Mouse (Mus musculus): ENCODE measurements around the gene Nfix. TPM values are rescaled to one million over a fixed set of nuclear protein-coding genes. Genes with fewer than 3 reads are reported as not detected.
A peak's percentile ranks its signal among the peaks of the same experiment; 100 is the strongest.
"Not testable (repeated sequence)": the region's sequence is repeated elsewhere in the genome, so short reads cannot be mapped to it uniquely, and the experiment has no call there.

The Nfix gene
- polyA plus RNA-seq, 1 experiment from 2014 or later = 61.4 TPM

DNA sequence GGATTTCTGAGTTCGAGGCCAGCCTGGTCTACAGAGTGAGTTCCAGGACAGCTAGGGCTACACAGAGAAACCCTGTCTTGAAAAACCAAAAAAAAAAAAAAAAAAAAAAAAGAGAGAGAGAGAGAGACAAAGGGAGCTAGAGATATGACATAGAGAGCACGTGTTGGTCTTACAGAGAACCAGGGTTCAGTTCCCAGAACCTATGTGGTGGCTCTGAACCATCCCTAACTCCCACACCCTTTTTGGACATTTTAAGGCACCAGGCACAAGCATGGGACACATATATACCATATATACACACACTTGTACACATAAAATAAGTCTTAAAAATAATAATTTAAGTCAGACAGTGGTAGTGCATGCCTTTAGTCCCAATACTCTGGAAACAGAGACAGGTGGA lies 26.4 kb upstream of the Nfix start:
- not testable (repeated sequence) for H3K36me3 ChIP-seq; H3K4me1 ChIP-seq; H3K27ac ChIP-seq (replicated peaks); ATAC-seq (ENCODE audit: insufficient number of reproducible peaks, low FRiP score, low TSS enrichment, low read depth); H3K9me3 ChIP-seq (replicated peaks); H3K4me3 ChIP-seq (replicated peaks); H3K4me2 ChIP-seq (replicated peaks); H3K9ac ChIP-seq; H3K27me3 ChIP-seq
- WGBS = 74% methylated on average over 2 of the region's 2 CpGs

DNA sequence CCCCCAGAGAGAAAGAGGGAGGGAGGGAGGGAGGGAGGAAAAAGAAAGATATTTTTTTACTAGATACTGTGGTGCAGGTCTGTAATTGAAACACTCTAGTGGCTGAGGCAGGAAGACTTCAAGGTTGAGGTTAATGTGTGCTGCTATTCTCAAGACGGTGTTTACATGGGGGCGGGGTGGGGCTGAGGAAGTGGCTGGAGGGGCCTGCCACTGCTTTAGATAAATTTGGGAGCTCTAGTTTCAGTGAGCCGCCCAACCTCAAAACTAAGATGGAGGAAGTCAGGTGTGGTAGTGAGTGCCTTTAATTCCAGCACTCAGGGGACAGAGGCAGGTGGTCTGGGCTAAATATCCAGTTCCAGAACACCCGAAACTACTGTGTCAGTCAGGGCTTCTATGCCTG lies 25.5 kb upstream of the Nfix start:
- no peak overlapping the region for H3K27ac ChIP-seq (replicated peaks)
- H3K36me3 ChIP-seq = no peaks in the 10 kb centered on the region
- H3K4me3 ChIP-seq (replicated peaks) = no peak overlapping the region
- H3K9ac ChIP-seq = no peak overlapping the region
- H3K27me3 ChIP-seq = no peaks in the 10 kb centered on the region
- ATAC-seq (ENCODE audit: insufficient number of reproducible peaks, low FRiP score, low TSS enrichment, low read depth) = no peak
- H3K9me3 ChIP-seq (replicated peaks) = no peaks in the 10 kb centered on the region
- WGBS = 55% methylated on average over 4 of the region's 4 CpGs
- H3K4me2 ChIP-seq (replicated peaks) = no peak overlapping the region
- peaks cover 7% of the 10 kb centered on the region; the same call in 1 of the 2 replicates for H3K4me1 ChIP-seq

DNA sequence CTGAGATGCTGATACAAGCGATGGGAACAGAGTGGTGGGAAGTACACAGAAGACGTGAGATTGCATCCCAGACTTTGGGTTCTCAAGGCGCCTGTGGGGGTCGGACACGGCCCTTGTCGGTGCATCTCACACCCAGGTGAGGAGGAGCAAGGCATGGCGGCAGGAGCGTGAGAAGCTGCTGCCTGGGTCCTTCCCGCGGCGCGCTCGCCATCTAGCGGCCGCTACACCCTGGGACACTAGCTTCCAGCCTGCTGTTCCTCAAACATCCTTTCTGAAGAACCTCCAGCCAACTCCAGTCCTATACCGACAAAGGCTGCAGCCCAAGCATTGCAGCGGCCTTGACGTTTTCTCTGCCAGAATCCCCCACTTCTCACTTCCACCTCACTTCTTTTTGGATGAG lies 23.5 kb upstream of the Nfix start:
- Histone ChIP-seq H3K9me3 (replicated peaks) (no peaks in the 10 kb centered on the region), H3K4me1 (peaks cover 7% of the 10 kb centered on the region; the same call in 1 of the 2 replicates), H3K4me3 (replicated peaks) (peak overlapping the region; percentile 21), H3K27ac (replicated peaks) (no peak overlapping the region), H3K4me2 (replicated peaks) (peak overlapping the region; percentile 45), H3K27me3 (no peaks in the 10 kb centered on the region), H3K36me3 (no peaks in the 10 kb centered on the region), H3K9ac (no peak overlapping the region)
- WGBS = 2% methylated on average over 18 of the region's 18 CpGs
- ATAC-seq (ENCODE audit: insufficient number of reproducible peaks, low FRiP score, low TSS enrichment, low read depth) = peak; percentile 80

DNA sequence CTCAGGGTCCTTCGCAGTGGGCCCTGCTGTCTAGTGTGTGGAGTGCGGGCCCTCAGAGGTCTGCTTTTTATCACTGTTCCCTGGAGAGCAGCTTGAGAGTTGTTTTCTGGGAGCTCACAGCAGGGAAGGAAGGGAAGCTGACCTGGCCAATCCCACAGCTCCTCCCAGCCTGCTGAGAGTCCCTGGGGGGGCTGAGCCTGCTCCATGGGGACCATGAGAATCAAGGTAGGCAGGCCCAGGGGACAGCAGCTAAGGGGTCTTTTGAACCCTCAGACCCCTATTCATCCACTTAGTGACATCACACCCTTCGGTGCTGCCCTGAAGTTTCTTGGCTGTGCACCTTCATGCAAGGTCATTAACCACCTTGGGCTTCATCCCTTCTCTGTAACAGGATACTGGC lies 22.6 kb upstream of the Nfix start, which contains the start of gene Dand5:
TSS of gene Dand5 (minus strand) at position 101 of the 400 bp plus-strand sequence.
- no peak for ATAC-seq (ENCODE audit: insufficient number of reproducible peaks, low FRiP score, low TSS enrichment, low read depth)
- Histone ChIP-seq H3K4me3 (replicated peaks) (peak within 1 kb of the TSS; percentile 21), H3K36me3 (no peaks in the 10 kb centered on the region), H3K27me3 (no peaks in the 10 kb centered on the region), H3K9me3 (replicated peaks) (no peaks in the 10 kb centered on the region), H3K4me1 (peaks cover 7% of the 10 kb centered on the region; the same call in 1 of the 2 replicates), H3K4me2 (replicated peaks) (peak within 1 kb of the TSS; percentile 45), H3K9ac (no peak within 1 kb of the TSS), H3K27ac (replicated peaks) (no peak within 1 kb of the TSS)
- WGBS = 35% methylated on average over 3 of the region's 3 CpGs

DNA sequence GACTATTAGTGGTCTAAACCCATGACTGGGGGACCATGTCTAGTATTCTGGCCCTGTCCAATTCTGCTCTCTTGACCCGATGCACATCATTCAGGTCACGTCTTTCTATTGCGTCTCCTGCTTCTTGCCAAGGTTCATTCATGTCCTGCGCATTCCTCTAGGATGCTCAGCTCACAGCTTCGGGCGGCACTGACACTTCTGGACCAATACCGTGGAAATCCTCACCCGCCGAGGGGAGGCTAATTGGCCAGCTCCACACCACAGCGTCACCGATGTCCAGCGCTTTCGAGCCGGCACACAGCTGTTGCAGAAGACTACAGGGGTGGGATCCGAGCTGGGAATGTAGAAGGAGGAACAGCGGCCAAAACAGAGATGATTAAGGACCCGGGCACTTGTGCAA lies 16.0 kb upstream of the Nfix start:
- H3K9me3 ChIP-seq (replicated peaks) = no peaks in the 10 kb centered on the region
- ATAC-seq (ENCODE audit: insufficient number of reproducible peaks, low FRiP score, low TSS enrichment, low read depth) = no peak
- H3K36me3 ChIP-seq = no peaks in the 10 kb centered on the region
- WGBS = 75% methylated on average over 17 of the region's 17 CpGs
- H3K4me1 ChIP-seq = peaks cover 22% of the 10 kb centered on the region
- H3K4me3 ChIP-seq (replicated peaks) = no peak overlapping the region
- H3K9ac ChIP-seq = no peak overlapping the region
- H3K27me3 ChIP-seq = peaks cover 17% of the 10 kb centered on the region
- H3K27ac ChIP-seq (replicated peaks) = no peak overlapping the region
- H3K4me2 ChIP-seq (replicated peaks) = no peak overlapping the region

DNA sequence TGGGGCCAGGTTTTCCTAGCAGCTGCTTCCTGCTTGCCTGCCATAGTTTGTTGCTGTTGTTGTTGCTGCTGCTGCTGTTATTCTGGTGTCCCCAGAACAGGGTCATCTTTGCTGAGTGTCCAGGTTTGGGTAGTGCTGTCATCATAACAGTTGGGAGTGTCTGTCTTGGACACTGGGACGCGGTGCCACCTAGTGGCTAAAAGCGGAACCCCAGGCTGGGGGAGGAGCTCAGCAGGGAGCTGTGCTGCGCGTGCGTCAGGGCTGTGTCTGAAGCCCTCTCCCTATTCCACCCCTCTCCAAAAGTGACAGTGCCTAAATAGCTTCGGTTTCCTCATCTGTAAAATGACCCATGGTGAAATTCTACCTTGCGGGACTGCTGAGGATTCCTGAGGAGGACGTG lies 15.4 kb upstream of the Nfix start:
- Histone ChIP-seq H3K4me3 (replicated peaks) (no peak overlapping the region), H3K36me3 (no peaks in the 10 kb centered on the region), H3K27ac (replicated peaks) (no peak overlapping the region), H3K9ac (no peak overlapping the region), H3K4me1 (peaks cover 27% of the 10 kb centered on the region), H3K4me2 (replicated peaks) (peak overlapping the region; percentile 1; the same call in 1 of the 2 replicates), H3K9me3 (replicated peaks) (no peaks in the 10 kb centered on the region), H3K27me3 (peaks cover 17% of the 10 kb centered on the region)
- 11% methylated on average over 9 of the region's 9 CpGs for WGBS
- ATAC-seq (ENCODE audit: insufficient number of reproducible peaks, low FRiP score, low TSS enrichment, low read depth) = peak; percentile 69

DNA sequence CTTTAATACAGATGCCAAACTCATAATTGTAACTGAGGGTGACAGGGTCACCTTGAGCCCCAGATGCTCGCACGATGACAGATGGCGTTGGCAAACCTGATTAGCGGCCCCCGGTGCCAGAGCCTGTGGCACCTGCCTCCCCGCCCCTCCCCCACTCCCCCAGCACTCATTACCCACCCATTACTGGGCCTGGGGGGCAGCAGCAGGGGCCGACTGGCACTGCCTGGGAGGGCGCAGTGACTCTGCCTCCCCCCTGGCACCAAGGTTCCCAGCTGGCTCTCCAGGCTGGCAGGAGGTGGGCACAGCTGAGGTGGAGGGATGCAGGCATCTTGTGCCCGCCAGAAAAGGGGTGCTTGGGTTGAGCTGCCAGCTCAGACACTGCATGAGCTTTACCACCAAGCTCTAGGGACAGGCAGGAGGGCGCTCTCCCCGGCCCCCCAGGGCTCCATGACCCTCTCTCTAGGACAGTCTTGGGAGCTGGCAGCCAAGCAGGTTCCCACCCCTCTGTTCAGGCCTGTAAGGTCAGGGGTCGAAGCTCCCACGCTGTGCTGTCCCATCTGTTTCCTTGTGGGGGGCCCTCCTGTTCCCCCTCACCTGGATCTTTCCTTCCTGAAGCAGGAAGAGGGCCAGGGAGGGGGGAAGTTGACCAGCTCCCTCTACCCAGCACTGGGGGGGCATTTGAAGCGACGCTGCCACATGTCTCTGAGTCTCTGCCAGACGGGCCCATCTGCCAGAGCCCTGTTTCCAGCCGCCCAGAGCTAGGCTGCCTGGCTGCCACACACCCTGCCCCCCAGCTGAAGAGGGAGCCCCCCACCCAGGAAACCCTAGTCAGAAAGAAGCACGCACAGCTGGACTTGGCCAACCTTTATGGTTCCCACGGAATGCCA lies 14.7 kb upstream of the Nfix start:
- Histone ChIP-seq H3K9ac (no peak overlapping the region), H3K27ac (replicated peaks) (no peak overlapping the region)

DNA sequence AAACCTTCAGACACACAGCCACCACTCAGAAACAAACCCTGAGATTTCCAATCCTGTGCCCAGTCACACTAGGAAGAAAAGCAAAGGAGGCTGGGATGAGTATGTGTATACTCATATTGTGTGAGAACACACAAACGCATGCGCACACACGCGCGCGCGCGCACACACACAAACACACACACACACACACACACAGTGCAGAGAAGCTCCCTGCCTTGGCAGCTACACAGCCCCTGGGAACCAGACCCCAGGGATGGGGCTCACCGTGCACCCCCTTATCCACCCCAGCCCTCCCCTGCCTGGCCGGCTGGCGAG lies 14.1 kb upstream of the Nfix start:
- Histone ChIP-seq H3K4me1 (peaks cover 29% of the 10 kb centered on the region), H3K4me2 (replicated peaks) (no peak overlapping the region), H3K36me3 (no peaks in the 10 kb centered on the region), H3K4me3 (replicated peaks) (no peak overlapping the region), H3K27ac (replicated peaks) (no peak overlapping the region), H3K9ac (no peak overlapping the region), H3K27me3 (peaks cover 17% of the 10 kb centered on the region), H3K9me3 (replicated peaks) (no peaks in the 10 kb centered on the region)
- ATAC-seq (ENCODE audit: insufficient number of reproducible peaks, low FRiP score, low TSS enrichment, low read depth) = no peak
- WGBS = 82% methylated on average over 11 of the region's 11 CpGs

More for the DNA sequence above, 14.7 kb upstream of the Nfix start:
- 43% methylated on average over 19 of the region's 19 CpGs for WGBS
- peak overlapping the region; percentile 1; the same call in 1 of the 2 replicates for H3K4me2 ChIP-seq (replicated peaks)
- H3K4me3 ChIP-seq (replicated peaks) = no peak overlapping the region
- H3K9me3 ChIP-seq (replicated peaks) = no peaks in the 10 kb centered on the region
- H3K4me1 ChIP-seq = peaks cover 29% of the 10 kb centered on the region
- H3K27me3 ChIP-seq = peaks cover 17% of the 10 kb centered on the region
- H3K36me3 ChIP-seq = no peaks in the 10 kb centered on the region
- no peak for ATAC-seq (ENCODE audit: insufficient number of reproducible peaks, low FRiP score, low TSS enrichment, low read depth)

DNA sequence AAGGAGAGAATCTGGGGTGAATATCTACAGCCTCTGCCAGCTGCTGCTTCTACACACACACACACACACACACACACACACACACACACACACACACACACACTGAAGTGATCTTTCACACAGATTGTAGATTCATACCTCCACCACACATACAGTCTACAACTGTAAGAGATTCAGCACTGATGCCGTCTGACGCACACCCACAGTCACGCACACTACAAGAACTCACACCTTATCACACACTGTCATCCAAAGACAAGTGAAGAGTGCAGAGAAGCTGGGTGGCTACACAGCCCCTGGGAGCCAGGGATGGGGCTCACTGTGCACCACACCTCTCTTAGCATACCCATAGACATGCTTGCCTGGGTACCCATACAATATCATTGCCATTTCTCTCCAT lies 13.7 kb upstream of the Nfix start:
- no peak for ATAC-seq (ENCODE audit: insufficient number of reproducible peaks, low FRiP score, low TSS enrichment, low read depth)
- Histone ChIP-seq H3K27ac (replicated peaks) (no peak overlapping the region), H3K27me3 (peaks cover 21% of the 10 kb centered on the region), H3K4me3 (replicated peaks) (no peak overlapping the region), H3K4me2 (replicated peaks) (no peak overlapping the region), H3K9me3 (replicated peaks) (no peaks in the 10 kb centered on the region), H3K9ac (no peak overlapping the region), H3K36me3 (no peaks in the 10 kb centered on the region), H3K4me1 (peaks cover 29% of the 10 kb centered on the region)
- 90% methylated on average over 3 of the region's 3 CpGs for WGBS

DNA sequence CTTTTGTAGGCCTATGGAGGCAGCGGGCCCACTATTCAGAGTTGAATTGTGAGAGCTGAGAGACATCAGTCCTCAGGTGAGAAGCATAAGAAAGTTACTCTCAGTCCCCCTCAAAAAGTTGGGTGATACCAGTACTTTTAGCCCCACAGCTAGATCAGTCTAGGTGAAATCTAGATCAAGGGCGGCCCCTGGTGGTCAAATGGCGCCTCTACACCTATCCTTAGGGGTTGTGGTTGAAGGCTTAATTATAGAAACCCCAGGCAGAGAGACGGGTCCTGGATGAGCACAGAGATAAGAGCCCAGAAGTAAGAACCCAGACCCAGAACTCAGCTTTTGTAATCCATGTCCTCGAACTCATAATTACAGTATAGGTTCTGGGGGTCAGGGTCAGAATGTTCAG lies 12.9 kb upstream of the Nfix start:
- Histone ChIP-seq H3K27me3 (peaks cover 28% of the 10 kb centered on the region), H3K9ac (no peak overlapping the region), H3K4me1 (peaks cover 29% of the 10 kb centered on the region), H3K4me2 (replicated peaks) (no peak overlapping the region), H3K4me3 (replicated peaks) (no peak overlapping the region), H3K9me3 (replicated peaks) (no peaks in the 10 kb centered on the region), H3K27ac (replicated peaks) (no peak overlapping the region), H3K36me3 (no peaks in the 10 kb centered on the region)
- WGBS = 4% methylated on average over 5 of the region's 5 CpGs
- no peak for ATAC-seq (ENCODE audit: insufficient number of reproducible peaks, low FRiP score, low TSS enrichment, low read depth)

DNA sequence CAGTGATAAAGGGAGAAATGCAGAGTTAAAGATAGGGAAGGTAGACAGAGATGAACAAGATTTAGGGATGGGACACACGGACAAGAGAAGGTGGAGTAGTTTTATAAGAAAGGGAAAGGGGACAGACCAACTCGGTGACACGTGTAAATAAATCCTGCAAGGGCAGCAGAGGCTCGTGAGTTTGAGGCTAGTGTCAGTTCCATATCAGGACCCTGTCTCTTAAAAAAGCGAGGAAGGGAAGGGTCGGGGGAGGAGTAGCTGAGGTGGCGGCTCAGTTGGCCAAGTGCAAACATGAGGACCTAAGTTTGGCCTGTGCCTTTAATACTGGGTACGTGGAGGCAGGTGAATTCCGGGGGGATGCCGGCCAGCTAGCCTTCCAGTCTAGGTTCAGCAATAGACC lies 11.2 kb upstream of the Nfix start:
- Histone ChIP-seq H3K4me2 (replicated peaks) (peak overlapping the region; percentile 58), H3K9me3 (replicated peaks) (no peaks in the 10 kb centered on the region), H3K27ac (replicated peaks) (no peak overlapping the region), H3K4me3 (replicated peaks) (peak overlapping the region; percentile 41), H3K36me3 (no peaks in the 10 kb centered on the region), H3K9ac (no peak overlapping the region), H3K4me1 (peaks cover 29% of the 10 kb centered on the region), H3K27me3 (peaks cover 28% of the 10 kb centered on the region)
- no peak for ATAC-seq (ENCODE audit: insufficient number of reproducible peaks, low FRiP score, low TSS enrichment, low read depth)
- WGBS = 26% methylated on average over 10 of the region's 10 CpGs

DNA sequence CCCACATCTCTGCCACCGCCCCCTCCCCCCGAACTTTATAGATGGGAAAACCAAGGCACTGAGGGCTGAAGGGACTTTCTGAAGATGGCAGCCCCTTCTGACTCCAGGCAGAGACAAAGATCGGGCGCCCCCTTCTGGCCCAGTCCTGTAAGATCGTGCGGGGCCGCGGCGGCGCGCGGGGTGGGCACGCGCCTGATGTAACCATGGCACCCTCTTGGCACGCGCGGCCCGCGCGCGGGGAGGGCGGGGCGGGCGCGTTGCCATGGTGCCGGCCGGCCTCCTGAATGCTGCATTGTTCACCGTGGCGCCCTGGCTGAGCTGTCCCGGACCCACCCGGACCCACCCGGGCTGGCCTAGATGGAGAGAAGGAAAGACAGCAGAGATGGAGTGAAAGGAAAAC lies 10.8 kb upstream of the Nfix start:
- Histone ChIP-seq H3K4me1 (peaks cover 27% of the 10 kb centered on the region), H3K4me3 (replicated peaks) (peak overlapping the region; percentile 41), H3K9ac (no peak overlapping the region), H3K9me3 (replicated peaks) (no peaks in the 10 kb centered on the region), H3K4me2 (replicated peaks) (peak overlapping the region; percentile 58), H3K27me3 (peaks cover 28% of the 10 kb centered on the region), H3K36me3 (no peaks in the 10 kb centered on the region), H3K27ac (replicated peaks) (no peak overlapping the region; the same call in 1 of the 2 replicates)
- WGBS = under 1% methylated on average over 32 of the region's 32 CpGs
- ATAC-seq (ENCODE audit: insufficient number of reproducible peaks, low FRiP score, low TSS enrichment, low read depth) = peak; percentile 79
